Mouse (Mus musculus): ENCODE measurements around the gene Abcg1.
A peak's percentile ranks its signal among the peaks of the same experiment; 100 is the strongest.

The Abcg1 gene

GRCm38 (mm10) chr17:31069845-31070244 is 12.4 kb downstream of the Abcg1 start:
- no peak for TF ChIP-seq GATA4 (IDR thresholded peaks at IDR 0.05; ENCODE audit: insufficient replicate concordance, low read length)

GRCm38 (mm10) chr17:31070403-31071185 is 13.1 kb downstream of the Abcg1 start:
- TF ChIP-seq GATA4 (IDR thresholded peaks at IDR 0.05; ENCODE audit: insufficient replicate concordance, low read length): no peak

GRCm38 (mm10) chr17:31071421-31072301 is 14.2 kb downstream of the Abcg1 start:
- no peak for TF ChIP-seq GATA4 (IDR thresholded peaks at IDR 0.05; ENCODE audit: insufficient replicate concordance, low read length)

GRCm38 (mm10) chr17:31072872-31073271 is 15.4 kb downstream of the Abcg1 start:
- no peak for TF ChIP-seq GATA4 (IDR thresholded peaks at IDR 0.05; ENCODE audit: insufficient replicate concordance, low read length)

GRCm38 (mm10) chr17:31073273-31074052 is 16.0 kb downstream of the Abcg1 start:
- TF ChIP-seq GATA4 (IDR thresholded peaks at IDR 0.05; ENCODE audit: insufficient replicate concordance, low read length): no peak

- no peak for TF ChIP-seq GATA4 (IDR thresholded peaks at IDR 0.05; ENCODE audit: insufficient replicate concordance, low read length)
Observed at GRCm38 (mm10) chr17:31074053-31074590, 16.6 kb downstream of the Abcg1 start.

GRCm38 (mm10) chr17:31074666-31075065 is 17.2 kb downstream of the Abcg1 start:
- TF ChIP-seq GATA4 (IDR thresholded peaks at IDR 0.05; ENCODE audit: insufficient replicate concordance, low read length): peak; percentile 33; the same call in 1 of the 2 replicates

- peak; percentile 45; the same call in 1 of the 2 replicates for TF ChIP-seq GATA4 (IDR thresholded peaks at IDR 0.05; ENCODE audit: insufficient replicate concordance, low read length)
Observed at GRCm38 (mm10) chr17:31075471-31075870, 18.0 kb downstream of the Abcg1 start.

- TF ChIP-seq GATA4 (IDR thresholded peaks at IDR 0.05; ENCODE audit: insufficient replicate concordance, low read length): no peak
Observed at GRCm38 (mm10) chr17:31077561-31077960, 20.1 kb downstream of the Abcg1 start.

- no peak for TF ChIP-seq GATA4 (IDR thresholded peaks at IDR 0.05; ENCODE audit: insufficient replicate concordance, low read length)
Observed at GRCm38 (mm10) chr17:31078581-31078980, 21.1 kb downstream of the Abcg1 start.

- peak; percentile 63; the same call in 1 of the 2 replicates for TF ChIP-seq GATA4 (IDR thresholded peaks at IDR 0.05; ENCODE audit: insufficient replicate concordance, low read length)
Observed at GRCm38 (mm10) chr17:31079078-31079840, 21.8 kb downstream of the Abcg1 start.

GRCm38 (mm10) chr17:31082296-31083078 is 25.0 kb downstream of the Abcg1 start:
- TF ChIP-seq GATA4 (IDR thresholded peaks at IDR 0.05; ENCODE audit: insufficient replicate concordance, low read length): no peak

- no peak for TF ChIP-seq GATA4 (IDR thresholded peaks at IDR 0.05; ENCODE audit: insufficient replicate concordance, low read length)
Observed at GRCm38 (mm10) chr17:31085519-31085918, 28.0 kb downstream of the Abcg1 start.
